Mouse (Mus musculus) limb, embryonic 14.5 days (tissue): ENCODE data around the gene Pga5. TPM values are rescaled to one million over a fixed set of nuclear protein-coding genes. Genes with fewer than 3 reads are reported as not detected.

ENCODE experiments used
- ATAC-seq: fragments of 200-750 bp; cut with Nextera tagmentation; 2 replicates; pipeline ENCODE4 v1.8.0; 2017; ENCODE audit warnings: low read depth, moderate number of reproducible peaks, moderate TSS enrichment; ENCODE audit not compliant: low FRiP score
- DNase-seq: peaks from one replicate; pipeline ENCODE4 v3.0.0-alpha.2; 2015; ENCODE audit warnings: low spot score
- H3K27ac ChIP-seq: fragments of 300-500 bp; sonication (generic); replicated peaks from 2 replicates; pipeline ENCODE4 v1.5.1; 2014; ENCODE audit warnings: low read depth, mild to moderate bottlenecking, low read length, moderate library complexity, mixed read lengths
- H3K27me3 ChIP-seq: fragments of 300-500 bp; sonication (generic); 2 replicates; pipeline ENCODE4 v1.6.1; 2014; ENCODE audit warnings: low read length, mixed read lengths; ENCODE audit not compliant: control insufficient read depth, insufficient read depth
- H3K36me3 ChIP-seq: fragments of 300-500 bp; sonication (generic); 2 replicates; pipeline ENCODE4 v1.6.1; 2014; ENCODE audit warnings: mild to moderate bottlenecking, low read length, moderate library complexity, mixed read lengths; ENCODE audit not compliant: control insufficient read depth, insufficient read depth
- H3K4me1 ChIP-seq: fragments of 300-500 bp; sonication (generic); 2 replicates; pipeline ENCODE4 v1.6.1; 2014; ENCODE audit warnings: antibody characterized with exemption, low read length, mixed read lengths; ENCODE audit not compliant: control insufficient read depth, insufficient read depth
- H3K4me2 ChIP-seq: fragments of 300-500 bp; sonication (generic); replicated peaks from 2 replicates; pipeline ENCODE4 v1.6.1; 2014; ENCODE audit warnings: low read depth, mild to moderate bottlenecking, low read length, moderate library complexity; ENCODE audit not compliant: severe bottlenecking
- H3K4me3 ChIP-seq: fragments of 300-500 bp; sonication (generic); replicated peaks from 2 replicates; pipeline ENCODE4 v1.5.1; 2014; ENCODE audit warnings: low read length
- H3K9ac ChIP-seq: fragments of 300-500 bp; sonication (generic); 2 replicates; pipeline ENCODE4 v1.6.1; 2014; ENCODE audit warnings: mild to moderate bottlenecking, low read depth, low read length, moderate library complexity; ENCODE audit not compliant: severe bottlenecking
- H3K9me3 ChIP-seq: fragments of 300-500 bp; sonication (generic); 2 replicates; pipeline ENCODE4 v1.6.1; 2016; ENCODE audit warnings: low read length; ENCODE audit not compliant: control insufficient read depth
- POLR2A ChIP-seq: fragments of 200-500 bp; IDR thresholded peaks from 2 replicates; pipeline ENCODE4 v1.8.0; 2012; ENCODE audit warnings: inconsistent platforms, mild to moderate bottlenecking, moderate library complexity, borderline replicate concordance; ENCODE audit not compliant: insufficient read depth, insufficient read length; ENCODE audit errors: extremely low read depth
- WGBS: fragments of 180-500 bp; shearing (Covaris S2); extraction: QIAGEN DNeasy Blood & Tissue Kit; methylation state at CpG from one replicate; pipeline ENCODE4 v1.1.7; 2014; 5-methylcytosine and 5-hydroxymethylcytosine counted together
- polyA plus RNA-seq, 2 experiments: library from polyadenylated mRNA; depleted of rRNA in 1 of 2; stranded (reverse) in 1 of 2; unstranded in 1 of 2; fragments of >200 nt; fragmentation: Nextera tagmentation in 1 of 2; extraction: Ambion mirVana in 1 of 2; gene quantifications; 2 replicates each; pipeline versions ENCODE4 v1.2.1 to v1.2.3; 2012 to 2014

Gene Pga5
- polyA plus RNA-seq, 2 experiments, result 0.23 TPM; not detected in 1

DNA sequence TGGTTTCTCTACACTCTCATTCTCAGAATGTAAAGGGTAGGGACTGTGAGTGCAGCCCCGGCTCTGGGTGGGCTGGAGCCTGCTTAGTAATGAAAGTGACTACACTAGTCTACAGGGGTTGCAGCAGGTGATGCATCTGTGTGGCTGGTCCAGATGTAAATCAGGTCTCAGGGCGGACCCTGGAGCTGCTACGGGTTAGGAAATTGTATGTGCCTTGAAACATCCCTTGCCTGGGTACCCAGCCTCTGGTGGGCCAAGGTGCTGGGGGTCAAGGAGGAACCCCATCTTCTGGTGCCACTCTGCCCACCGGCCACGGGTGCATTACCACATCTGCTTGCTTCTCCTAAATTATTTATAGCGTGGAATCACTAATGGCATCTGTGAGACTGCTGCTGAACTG lies 36.3 kb upstream of the Pga5 start:
- ATAC-seq, result no peak
- Histone ChIP-seq H3K27me3 (no peaks in the 10 kb centered on the region), H3K4me1 (peaks cover 13% of the 10 kb centered on the region), H3K27ac (no peak overlapping the region), H3K9ac (no peak overlapping the region), H3K4me2 (no peak overlapping the region), H3K9me3 (no peaks in the 10 kb centered on the region), H3K36me3 (peaks cover 39% of the 10 kb centered on the region), H3K4me3 (no peak overlapping the region)
- 77% methylated on average over 6 of the region's 6 CpGs for WGBS
- no peak for TF ChIP-seq POLR2A
- no peak for DNase-seq

DNA sequence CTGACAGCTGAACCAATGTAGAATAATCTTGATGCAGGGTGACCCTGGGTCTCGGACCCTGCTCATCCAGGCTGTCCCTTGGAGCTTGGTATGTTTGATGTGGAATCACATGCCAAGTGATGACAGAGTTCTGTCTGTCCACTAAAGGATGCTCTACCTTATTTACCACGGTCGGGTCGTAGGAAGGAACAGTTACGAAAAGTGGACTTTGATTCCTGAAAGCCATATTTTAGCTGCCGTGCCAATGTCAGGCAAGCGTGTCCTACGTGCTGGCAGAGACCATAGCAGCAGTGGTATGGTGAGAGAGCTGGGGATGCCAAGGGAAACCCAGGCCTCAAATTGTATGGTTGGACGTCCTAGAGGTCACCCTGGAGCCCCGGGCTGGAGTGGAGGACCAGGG lies 35.7 kb upstream of the Pga5 start:
- no peaks in the 10 kb centered on the region for H3K27me3 ChIP-seq
- H3K4me3 ChIP-seq, result no peak overlapping the region
- ATAC-seq (no peak), DNase-seq (no peak)
- H3K4me2 ChIP-seq, result no peak overlapping the region
- peaks cover 42% of the 10 kb centered on the region for H3K36me3 ChIP-seq
- no peak overlapping the region for H3K9ac ChIP-seq
- peaks cover 19% of the 10 kb centered on the region for H3K4me1 ChIP-seq
- H3K27ac ChIP-seq, result no peak overlapping the region
- no peaks in the 10 kb centered on the region for H3K9me3 ChIP-seq
- 94% methylated on average over 10 of the region's 10 CpGs for WGBS
- no peak for TF ChIP-seq POLR2A

DNA sequence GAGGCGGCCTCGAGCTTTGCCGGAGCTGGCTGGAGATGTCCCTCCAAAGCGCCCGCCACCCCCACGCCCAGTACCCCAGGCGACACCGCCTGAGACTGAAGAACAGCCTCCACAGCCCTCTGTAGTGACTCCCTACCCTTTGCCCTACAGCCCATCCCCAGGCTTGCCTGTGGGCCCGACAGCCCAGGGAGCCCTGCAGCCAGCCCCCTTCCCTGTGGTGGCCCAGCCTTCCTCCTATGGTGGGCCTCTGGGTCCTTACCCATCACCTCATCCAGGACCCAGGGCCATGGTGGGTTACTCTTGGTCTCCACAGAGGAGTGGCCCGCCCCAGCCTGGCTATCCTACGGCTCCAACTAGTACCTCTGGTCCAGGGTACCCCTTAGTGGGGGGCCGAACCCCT lies 34.8 kb upstream of the Pga5 start:
- Histone ChIP-seq H3K9me3 (no peaks in the 10 kb centered on the region), H3K36me3 (peaks cover 49% of the 10 kb centered on the region), H3K4me3 (no peak overlapping the region), H3K27ac (no peak overlapping the region), H3K27me3 (no peaks in the 10 kb centered on the region), H3K4me2 (no peak overlapping the region), H3K9ac (no peak overlapping the region), H3K4me1 (peaks cover 19% of the 10 kb centered on the region)
- no peak for TF ChIP-seq POLR2A
- DNase-seq (no peak), ATAC-seq (no peak)
- WGBS, result 95% methylated on average over 12 of the region's 12 CpGs

DNA sequence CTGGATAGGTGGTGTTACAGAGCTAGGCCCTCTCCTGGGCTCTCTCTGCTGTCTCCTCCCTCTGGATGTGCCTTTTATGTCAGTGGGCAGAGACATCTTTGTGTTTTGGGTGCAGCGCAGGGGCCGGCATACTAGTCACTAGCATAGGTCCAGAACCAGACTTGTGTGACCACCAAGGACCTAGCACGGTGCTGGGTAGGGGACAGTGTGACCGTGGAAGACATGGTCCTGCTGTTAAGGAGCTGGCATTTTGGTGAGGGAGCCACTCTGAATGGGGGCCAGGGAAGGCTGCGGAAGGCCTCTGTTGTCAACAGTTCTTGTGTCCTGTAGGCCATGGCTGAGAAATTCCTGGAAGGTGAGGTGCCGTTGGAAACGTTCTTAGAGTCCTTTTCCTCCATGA lies 34.3 kb upstream of the Pga5 start:
- Histone ChIP-seq H3K4me2 (no peak overlapping the region), H3K36me3 (peaks cover 49% of the 10 kb centered on the region), H3K9me3 (no peaks in the 10 kb centered on the region), H3K27ac (no peak overlapping the region), H3K9ac (no peak overlapping the region), H3K27me3 (no peaks in the 10 kb centered on the region), H3K4me1 (peaks cover 19% of the 10 kb centered on the region), H3K4me3 (no peak overlapping the region)
- DNase-seq (no peak), ATAC-seq (no peak)
- 93% methylated on average over 7 of the region's 7 CpGs for WGBS
- no peak for TF ChIP-seq POLR2A

DNA sequence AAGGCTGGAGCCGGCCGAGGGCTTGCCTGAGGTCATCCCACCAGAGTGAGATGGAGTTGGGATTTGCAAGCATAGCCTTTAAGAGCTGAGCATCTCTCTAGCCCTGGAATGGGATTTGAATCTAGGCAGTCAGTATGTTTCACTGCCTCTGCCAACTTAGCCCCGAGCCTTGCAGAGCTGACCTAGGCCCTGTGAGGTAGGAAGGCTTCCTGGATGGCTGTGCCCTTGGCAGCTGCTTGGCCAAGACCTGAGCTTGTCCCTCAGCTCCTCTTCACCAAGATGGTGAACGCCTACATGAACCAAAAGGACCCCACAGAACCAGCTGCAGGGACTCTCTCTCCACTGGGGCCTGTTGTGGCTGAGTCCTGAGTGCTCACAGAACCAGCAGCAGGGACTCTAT lies 32.9 kb upstream of the Pga5 start:
- H3K4me1 ChIP-seq, result peaks cover 19% of the 10 kb centered on the region
- no peak overlapping the region for H3K27ac ChIP-seq
- no peaks in the 10 kb centered on the region for H3K27me3 ChIP-seq
- TF ChIP-seq POLR2A, result no peak
- H3K36me3 ChIP-seq, result peaks cover 56% of the 10 kb centered on the region
- no peaks in the 10 kb centered on the region for H3K9me3 ChIP-seq
- ATAC-seq (no peak), DNase-seq (no peak)
- H3K4me3 ChIP-seq, result no peak overlapping the region
- no peak overlapping the region for H3K9ac ChIP-seq
- H3K4me2 ChIP-seq, result no peak overlapping the region
- 96% methylated on average over 4 of the region's 4 CpGs for WGBS

DNA sequence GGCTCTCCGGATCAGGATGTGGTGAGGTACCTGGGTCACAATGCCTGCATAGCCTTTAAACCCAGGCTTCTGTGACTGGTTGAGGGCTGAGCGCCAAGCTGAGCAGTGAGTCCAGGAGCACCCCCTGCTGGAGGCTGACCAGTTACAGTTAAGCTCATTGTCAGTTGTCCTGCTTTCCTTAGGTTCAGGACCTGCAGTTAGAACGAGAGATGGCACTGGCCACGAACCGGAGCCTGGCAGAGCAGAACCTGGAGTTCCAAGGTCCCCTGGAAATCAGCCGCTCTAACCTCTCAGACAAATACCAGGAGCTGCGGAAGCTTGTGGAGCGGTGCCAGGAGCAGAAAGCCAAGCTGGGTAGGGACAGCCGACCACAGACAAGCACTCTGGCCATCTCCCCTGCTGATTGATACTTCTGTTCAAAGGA lies 32.2 kb upstream of the Pga5 start:
- WGBS, result 83% methylated on average over 9 of the region's 9 CpGs
- H3K36me3 ChIP-seq, result peaks cover 56% of the 10 kb centered on the region

More for the DNA sequence above, 32.2 kb upstream of the Pga5 start:
- no peaks in the 10 kb centered on the region for H3K9me3 ChIP-seq
- H3K4me3 ChIP-seq, result no peak overlapping the region
- DNase-seq (peak; percentile 61), ATAC-seq (0 out of 2 replicates have a peak, but pooled peaks have one; percentile 38)
- no peak for TF ChIP-seq POLR2A
- no peak overlapping the region for H3K4me2 ChIP-seq
- H3K27ac ChIP-seq, result no peak overlapping the region
- H3K4me1 ChIP-seq, result peaks cover 19% of the 10 kb centered on the region
- no peak overlapping the region for H3K9ac ChIP-seq
- no peaks in the 10 kb centered on the region for H3K27me3 ChIP-seq
